Mouse (Mus musculus): ENCODE measurements around the gene Skp1a. TPM values are rescaled to one million over a fixed set of nuclear protein-coding genes. Genes with fewer than 3 reads are reported as not detected.

Skp1a gene
- polyA plus RNA-seq, 1 experiment: 7.5 TPM

DNA sequence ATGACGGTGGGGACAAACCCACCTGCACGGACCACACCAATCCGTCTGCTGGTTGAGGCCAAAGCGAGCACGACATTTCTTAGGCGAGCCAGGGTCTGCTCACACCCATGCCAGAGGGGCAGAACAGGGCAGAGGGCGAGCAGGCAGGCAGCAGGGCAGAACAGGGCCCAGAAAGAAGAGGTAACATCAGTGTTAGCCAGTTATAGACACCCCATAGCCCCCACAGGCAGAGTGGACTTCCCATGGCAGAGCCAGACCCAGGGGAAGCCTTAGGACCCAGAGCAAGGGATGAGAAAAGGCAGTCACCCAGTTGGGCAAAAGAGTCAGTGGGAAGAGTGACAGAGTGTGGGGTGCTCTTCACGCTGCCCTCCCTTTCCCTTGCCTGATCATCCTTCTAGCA lies 23.3 kb downstream of the Skp1a start:
- H3K27ac ChIP-seq (ENCODE audit: insufficient read depth, low read depth, low read length): no peak overlapping the region
- TF ChIP-seq POLR2A (IDR thresholded peaks at IDR 0.05; ENCODE audit: low read depth, low read length) (no peak), CTCF (IDR thresholded peaks at IDR 0.05; ENCODE audit: extremely low read depth, insufficient read length, insufficient replicate concordance, low read depth, low read length) (no peak)
- H3K27me3 ChIP-seq (ENCODE audit: control insufficient read depth, insufficient read depth, low read length): no peaks in the 10 kb centered on the region
- H3K4me3 ChIP-seq (ENCODE audit: low read depth, low read length): no peak overlapping the region
- no peaks in the 10 kb centered on the region; the same call in 1 of the 2 replicates for H3K4me1 ChIP-seq (ENCODE audit: control insufficient read depth, insufficient read depth, insufficient read length, low read length)
- WGBS: 92% methylated on average over 8 of the region's 8 CpGs
- 0 out of 2 replicates have a peak, but pooled peaks cover 2% of the 10 kb centered on the region for H3K36me3 ChIP-seq (ENCODE audit: control insufficient read depth, insufficient read depth, low read length)

DNA sequence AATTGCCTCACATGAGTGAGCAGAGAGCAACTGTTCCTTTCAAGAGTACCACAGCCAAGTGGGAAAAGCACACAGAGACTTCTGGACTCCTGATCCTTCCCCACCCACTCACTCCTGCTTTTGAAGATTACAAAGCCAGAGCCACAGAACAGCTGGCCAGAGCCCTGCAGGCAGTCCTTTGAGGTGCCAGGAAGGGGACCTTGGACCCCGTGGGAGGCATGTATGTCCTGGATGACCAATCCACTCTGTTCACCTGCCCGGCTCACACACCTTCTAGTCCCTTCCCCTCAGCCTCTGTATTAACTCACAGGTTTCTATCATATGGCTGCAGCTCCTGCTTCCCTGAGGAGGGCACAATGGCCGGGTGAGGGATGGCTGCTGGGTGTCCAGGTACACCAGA lies 25.6 kb downstream of the Skp1a start:
- no peak for TF ChIP-seq POLR2A (IDR thresholded peaks at IDR 0.05; ENCODE audit: low read depth, low read length)
- no peak for TF ChIP-seq CTCF (IDR thresholded peaks at IDR 0.05; ENCODE audit: extremely low read depth, insufficient read length, insufficient replicate concordance, low read depth, low read length)
- Histone ChIP-seq H3K4me1 (ENCODE audit: control insufficient read depth, insufficient read depth, insufficient read length, low read length) (no peaks in the 10 kb centered on the region; the same call in 1 of the 2 replicates), H3K4me3 (ENCODE audit: low read depth, low read length) (no peak overlapping the region), H3K36me3 (ENCODE audit: control insufficient read depth, insufficient read depth, low read length) (no peaks in the 10 kb centered on the region), H3K27ac (ENCODE audit: insufficient read depth, low read depth, low read length) (no peak overlapping the region), H3K27me3 (ENCODE audit: control insufficient read depth, insufficient read depth, low read length) (no peaks in the 10 kb centered on the region)
- WGBS: 47% methylated on average over 3 of the region's 3 CpGs

DNA sequence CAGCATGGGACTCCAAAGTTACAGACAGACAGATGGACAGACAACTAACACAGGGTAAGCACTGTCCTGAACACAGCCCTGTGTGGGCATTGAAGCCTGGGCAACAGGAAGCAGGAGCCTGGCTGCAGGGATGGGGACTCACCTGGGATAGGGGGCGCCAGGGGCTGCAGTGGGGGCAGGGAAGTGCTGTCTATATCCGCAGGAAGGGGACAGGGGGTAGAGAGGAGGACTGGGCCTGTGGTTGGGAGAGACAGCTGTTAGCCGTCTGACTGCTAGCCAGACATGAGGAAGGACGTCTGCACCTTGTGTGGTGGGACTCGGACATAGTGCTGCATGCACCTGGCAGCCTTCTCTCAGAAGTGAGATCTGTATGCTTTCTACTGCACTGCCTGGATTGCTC lies 26.9 kb downstream of the Skp1a start:
- Histone ChIP-seq H3K27ac (ENCODE audit: insufficient read depth, low read depth, low read length) (no peak overlapping the region), H3K36me3 (ENCODE audit: control insufficient read depth, insufficient read depth, low read length) (no peaks in the 10 kb centered on the region), H3K27me3 (ENCODE audit: control insufficient read depth, insufficient read depth, low read length) (no peaks in the 10 kb centered on the region), H3K4me1 (ENCODE audit: control insufficient read depth, insufficient read depth, insufficient read length, low read length) (no peaks in the 10 kb centered on the region; the same call in 1 of the 2 replicates), H3K4me3 (ENCODE audit: low read depth, low read length) (no peak overlapping the region)
- TF ChIP-seq POLR2A (IDR thresholded peaks at IDR 0.05; ENCODE audit: low read depth, low read length) (no peak), CTCF (IDR thresholded peaks at IDR 0.05; ENCODE audit: extremely low read depth, insufficient read length, insufficient replicate concordance, low read depth, low read length) (no peak)
- 83% methylated on average over 5 of the region's 5 CpGs for WGBS

DNA sequence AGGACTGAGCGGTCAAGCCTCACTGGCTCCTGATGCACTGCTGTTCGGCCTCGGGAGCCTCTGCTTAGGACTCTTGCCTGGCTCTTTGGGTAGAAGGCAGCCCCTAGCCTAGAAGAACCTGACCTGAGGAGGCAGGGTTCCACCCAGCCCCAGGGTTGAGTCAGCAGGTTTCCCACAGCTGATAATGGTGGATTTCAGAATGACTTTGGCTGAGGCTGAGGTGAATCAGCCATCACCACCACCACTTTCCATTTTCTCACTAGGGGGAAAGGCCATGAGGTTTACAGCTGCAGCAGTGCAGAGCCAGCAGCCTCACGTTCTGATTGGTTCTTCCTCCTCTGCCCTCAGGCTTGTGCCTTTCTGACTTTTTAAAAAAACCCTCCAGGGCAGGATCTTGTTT lies 29.1 kb downstream of the Skp1a start:
- Histone ChIP-seq H3K4me3 (ENCODE audit: low read depth, low read length) (no peak overlapping the region), H3K36me3 (ENCODE audit: control insufficient read depth, insufficient read depth, low read length) (no peaks in the 10 kb centered on the region), H3K4me1 (ENCODE audit: control insufficient read depth, insufficient read depth, insufficient read length, low read length) (no peaks in the 10 kb centered on the region), H3K27ac (ENCODE audit: insufficient read depth, low read depth, low read length) (no peak overlapping the region), H3K27me3 (ENCODE audit: control insufficient read depth, insufficient read depth, low read length) (no peaks in the 10 kb centered on the region)
- TF ChIP-seq CTCF (IDR thresholded peaks at IDR 0.05; ENCODE audit: extremely low read depth, insufficient read length, insufficient replicate concordance, low read depth, low read length): no peak
- no peak for TF ChIP-seq POLR2A (IDR thresholded peaks at IDR 0.05; ENCODE audit: low read depth, low read length)
- WGBS: 81% methylated on average over 4 of the region's 4 CpGs

DNA sequence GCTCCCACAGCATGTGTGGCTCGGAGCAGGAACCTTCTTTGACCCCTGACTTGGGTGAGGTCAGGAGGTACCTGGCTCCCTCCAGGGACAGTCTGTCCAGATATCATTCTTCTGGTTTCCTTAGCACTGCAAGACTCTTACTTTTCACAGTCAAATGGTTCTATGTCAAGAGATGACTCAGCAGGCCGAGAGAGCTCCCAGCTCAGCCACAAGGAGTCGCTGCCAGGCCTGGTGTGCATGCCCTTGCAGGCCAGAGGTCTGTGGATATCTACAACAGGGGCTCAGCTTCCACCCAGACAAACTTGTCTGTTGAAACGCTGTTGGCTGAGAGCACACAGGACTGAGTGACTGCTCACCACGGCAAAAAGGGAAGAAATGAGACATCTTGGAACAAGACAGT lies 30.1 kb downstream of the Skp1a start:
- Histone ChIP-seq H3K27ac (ENCODE audit: insufficient read depth, low read depth, low read length) (no peak overlapping the region), H3K27me3 (ENCODE audit: control insufficient read depth, insufficient read depth, low read length) (no peaks in the 10 kb centered on the region), H3K36me3 (ENCODE audit: control insufficient read depth, insufficient read depth, low read length) (no peaks in the 10 kb centered on the region), H3K4me1 (ENCODE audit: control insufficient read depth, insufficient read depth, insufficient read length, low read length) (no peaks in the 10 kb centered on the region), H3K4me3 (ENCODE audit: low read depth, low read length) (no peak overlapping the region)
- TF ChIP-seq CTCF (IDR thresholded peaks at IDR 0.05; ENCODE audit: extremely low read depth, insufficient read length, insufficient replicate concordance, low read depth, low read length): peak; percentile 56; the same call in 1 of the 2 replicates
- no peak for TF ChIP-seq POLR2A (IDR thresholded peaks at IDR 0.05; ENCODE audit: low read depth, low read length)
- WGBS: 44% methylated on average over 5 of the region's 5 CpGs

DNA sequence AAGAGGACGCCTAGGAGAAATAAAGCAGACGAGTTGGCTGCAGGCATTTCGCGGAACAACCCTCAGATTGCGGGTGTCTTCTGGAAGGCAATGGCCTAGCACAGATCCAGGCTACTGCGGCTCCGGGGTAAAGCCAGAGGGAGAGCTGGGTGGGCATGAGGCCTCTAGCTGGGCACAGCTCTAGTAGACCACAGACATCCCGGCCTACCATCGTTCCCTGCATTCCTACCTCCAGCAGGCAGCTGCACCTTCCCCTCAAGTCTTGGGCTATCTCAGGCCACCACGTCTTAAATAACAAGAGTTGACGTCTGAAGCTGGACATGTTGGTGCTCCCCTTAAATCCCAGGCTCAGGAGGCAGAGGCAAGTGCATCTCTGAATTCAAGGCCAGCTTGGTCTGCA lies 30.5 kb downstream of the Skp1a start:
- no peak overlapping the region for H3K27ac ChIP-seq (ENCODE audit: insufficient read depth, low read depth, low read length)
- no peak overlapping the region for H3K4me3 ChIP-seq (ENCODE audit: low read depth, low read length)
- no peaks in the 10 kb centered on the region for H3K4me1 ChIP-seq (ENCODE audit: control insufficient read depth, insufficient read depth, insufficient read length, low read length)
- no peaks in the 10 kb centered on the region for H3K36me3 ChIP-seq (ENCODE audit: control insufficient read depth, insufficient read depth, low read length)
- H3K27me3 ChIP-seq (ENCODE audit: control insufficient read depth, insufficient read depth, low read length): no peaks in the 10 kb centered on the region
- WGBS: 95% methylated on average over 11 of the region's 11 CpGs
- TF ChIP-seq CTCF (IDR thresholded peaks at IDR 0.05; ENCODE audit: extremely low read depth, insufficient read length, insufficient replicate concordance, low read depth, low read length): no peak
- TF ChIP-seq POLR2A (IDR thresholded peaks at IDR 0.05; ENCODE audit: low read depth, low read length): no peak

DNA sequence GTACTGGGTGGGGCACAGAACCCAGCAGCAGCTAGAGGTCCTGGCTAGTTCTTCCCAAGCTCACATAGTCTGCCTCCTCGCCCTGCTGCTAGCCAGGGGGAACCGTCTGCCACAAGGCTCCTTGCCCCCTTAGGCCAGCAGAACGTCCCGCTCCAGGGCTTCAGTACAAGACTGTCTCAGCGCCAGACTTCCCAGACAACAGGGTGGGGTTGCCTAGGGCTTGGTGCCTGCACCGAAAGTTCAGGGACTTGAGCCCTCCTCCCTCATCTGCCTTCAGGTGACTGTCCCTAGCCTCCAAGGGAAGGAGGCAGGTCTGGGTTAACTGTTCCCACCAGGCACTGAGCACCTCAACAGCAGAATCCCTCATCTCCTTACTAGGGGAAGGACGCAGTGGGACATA lies 33.1 kb downstream of the Skp1a start:
- Histone ChIP-seq H3K36me3 (ENCODE audit: control insufficient read depth, insufficient read depth, low read length) (no peaks in the 10 kb centered on the region), H3K4me3 (ENCODE audit: low read depth, low read length) (no peak overlapping the region), H3K27me3 (ENCODE audit: control insufficient read depth, insufficient read depth, low read length) (no peaks in the 10 kb centered on the region), H3K4me1 (ENCODE audit: control insufficient read depth, insufficient read depth, insufficient read length, low read length) (peaks cover 11% of the 10 kb centered on the region; the same call in 1 of the 2 replicates), H3K27ac (ENCODE audit: insufficient read depth, low read depth, low read length) (no peak overlapping the region; the same call in 1 of the 2 replicates)
- WGBS: 79% methylated on average over 7 of the region's 7 CpGs
- no peak for TF ChIP-seq CTCF (IDR thresholded peaks at IDR 0.05; ENCODE audit: extremely low read depth, insufficient read length, insufficient replicate concordance, low read depth, low read length)
- no peak for TF ChIP-seq POLR2A (IDR thresholded peaks at IDR 0.05; ENCODE audit: low read depth, low read length)

Measured in small intestine, adult 2 months (tissue).